Mouse (Mus musculus): ENCODE results near the gene Vmn2r31.
"Not testable (repeated sequence)": the region's sequence is repeated elsewhere in the genome, so short reads cannot be mapped to it uniquely, and the experiment has no call there.

The Vmn2r31 gene

GRCm38 (mm10) chr7:7399603-7400002 lies at the start of gene Vmn2r31:
TSS of gene Vmn2r31 (minus strand) at chr7:7399703.
- not testable (repeated sequence) for DNase-seq (ENCODE audit: low read depth, low spot score)

GRCm38 (mm10) chr7:7374431-7374830 lies 25.1 kb downstream of the Vmn2r31 start, which contains the start of gene Gm45783:
TSS of gene Gm45783 (minus strand) at chr7:7374573.
- peak; percentile 0 for DNase-seq (ENCODE audit: low read depth, low spot score)

DNA sequence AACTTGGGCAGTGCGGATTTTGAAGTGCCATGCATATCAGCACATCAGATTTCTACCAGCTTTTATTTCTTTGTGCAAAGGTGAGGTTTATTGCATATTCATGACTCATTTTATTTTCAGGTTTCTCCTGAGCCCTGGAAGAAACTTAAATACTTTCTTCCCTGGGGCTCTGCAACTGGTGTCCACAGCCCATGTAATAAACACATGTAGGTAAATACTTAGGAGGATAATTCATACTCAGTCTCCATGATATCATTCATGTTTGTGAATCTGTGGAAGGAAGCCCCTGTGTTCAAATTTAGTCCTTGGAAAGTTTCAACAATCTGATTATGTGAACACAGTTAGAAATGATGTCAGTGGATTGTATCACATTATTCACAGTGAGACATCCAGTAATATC lies 62.0 kb downstream of the Vmn2r31 start, which contains the start of gene Vmn2r30:
Gene Vmn2r30 (minus strand): TSS at position 101 of the 400 bp plus-strand sequence.
- DNase-seq (ENCODE audit: low read depth, low spot score): not testable (repeated sequence)

All from brain, adult 2 months (tissue).